Mouse (Mus musculus) layer of hippocampus, adult 9-10 months (tissue): ENCODE measurements around the gene Npw.
"Not testable (repeated sequence)": the region's sequence is repeated elsewhere in the genome, so short reads cannot be mapped to it uniquely, and the experiment has no call there.

Experiments
- DNase-seq: peaks from one replicate; pipeline ENCODE4 v3.0.0; 2022; ENCODE audit warnings: low spot score

The Npw gene

DNA sequence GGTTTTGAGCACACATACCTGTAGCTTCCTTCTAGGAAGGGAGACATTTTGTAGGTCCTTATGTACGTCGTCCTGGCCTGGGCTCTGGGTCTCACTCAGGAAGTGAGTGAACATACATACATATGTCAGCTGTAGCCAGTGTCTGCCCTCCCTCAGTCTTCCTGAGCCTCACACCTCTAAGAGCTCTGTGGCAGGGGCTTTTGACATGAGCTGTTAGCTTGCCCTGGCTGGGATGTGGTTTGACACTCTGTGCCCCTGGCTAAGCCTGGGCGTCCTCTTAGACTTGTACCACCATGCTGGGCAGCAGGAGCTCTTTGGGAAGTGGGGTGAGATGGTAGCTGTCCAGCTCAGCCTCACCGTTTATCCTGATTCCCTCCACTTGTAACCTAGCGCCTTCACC is 13.1 kb upstream of the Npw start:
- no peak for DNase-seq

DNA sequence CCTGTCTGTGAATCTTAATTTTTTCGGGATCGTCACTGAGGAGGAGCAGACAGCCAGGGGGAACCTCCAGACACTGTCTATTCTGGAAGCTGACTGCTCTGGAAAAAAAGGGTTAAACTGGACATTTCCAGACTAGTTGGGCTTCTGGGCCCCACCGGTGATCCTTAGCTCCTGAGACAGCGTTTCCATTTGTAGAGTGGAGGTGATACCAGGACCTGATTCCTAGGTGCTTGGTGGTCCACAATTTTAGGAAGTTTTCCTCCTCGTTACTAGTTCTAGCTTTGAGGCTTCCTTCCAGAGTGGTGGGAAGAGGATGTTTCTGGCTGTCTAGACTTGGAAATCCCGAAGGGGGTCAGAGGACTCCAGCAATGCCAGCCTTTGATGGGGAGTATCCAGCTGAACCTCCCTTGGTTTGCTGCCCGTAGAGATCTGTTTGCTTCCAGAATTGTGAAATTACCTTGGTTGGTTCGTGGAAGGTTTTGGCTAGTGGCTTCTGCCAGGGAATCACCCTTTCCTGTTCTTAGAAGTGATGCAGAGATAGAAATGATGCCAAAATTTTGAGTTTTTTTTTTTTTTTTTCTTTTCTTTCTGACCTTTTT is 12.1 kb upstream of the Npw start:
- DNase-seq, result no peak

DNA sequence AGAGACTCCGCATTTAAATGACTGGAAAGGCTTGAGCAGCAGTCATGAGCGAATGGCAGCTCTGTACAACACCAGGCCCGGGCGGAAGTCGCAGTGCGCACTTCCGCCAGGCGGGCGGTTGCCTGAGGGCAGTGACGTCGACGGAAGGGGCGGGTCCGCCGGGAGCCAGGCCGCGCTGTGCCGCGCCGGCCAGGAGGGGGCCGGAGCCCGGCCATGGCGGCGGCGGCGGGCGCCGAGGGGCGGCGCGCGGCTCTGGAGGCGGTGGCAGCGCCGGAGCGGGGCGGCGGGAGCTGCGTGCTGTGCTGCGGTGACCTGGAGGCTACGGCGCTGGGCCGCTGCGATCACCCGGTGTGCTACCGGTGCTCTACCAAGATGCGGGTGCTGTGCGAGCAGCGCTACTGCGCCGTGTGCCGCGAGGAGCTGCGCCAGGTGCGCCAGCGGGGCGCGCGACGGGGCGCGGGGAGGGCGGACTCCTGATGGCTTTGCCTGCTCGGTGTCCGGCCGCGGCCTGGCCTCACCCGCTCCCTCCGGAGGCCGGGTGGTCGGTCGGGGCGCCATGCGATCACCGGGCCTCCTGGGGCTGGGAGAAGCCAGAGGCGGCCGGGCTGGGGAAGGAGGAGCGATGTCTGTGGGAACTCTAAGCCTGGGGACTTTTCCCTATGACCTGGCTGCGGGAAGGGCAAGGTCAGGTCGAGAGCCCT is 11.4 kb upstream of the Npw start, which contains the start of gene Zfp598:
TSS of gene Zfp598 (plus strand) at position 143 of the 701 bp plus-strand sequence.
- peak; percentile 78 for DNase-seq

DNA sequence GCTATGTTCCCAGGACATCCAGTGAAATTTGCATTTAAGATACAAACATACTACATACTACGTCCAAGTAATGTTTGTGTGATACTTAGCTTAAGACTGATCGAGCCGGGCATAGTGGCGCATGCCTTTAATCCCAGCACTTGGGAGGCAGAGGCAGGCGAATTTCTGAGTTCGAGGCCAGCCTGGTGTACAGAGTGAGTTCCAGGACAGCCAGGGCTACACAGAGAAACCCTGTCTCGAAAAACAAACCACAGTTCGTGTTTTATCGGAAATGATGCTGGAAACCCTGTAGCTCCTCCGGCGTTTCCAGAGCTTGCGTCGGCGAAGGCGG is 10.9 kb upstream of the Npw start:
- DNase-seq, result not testable (repeated sequence)

DNA sequence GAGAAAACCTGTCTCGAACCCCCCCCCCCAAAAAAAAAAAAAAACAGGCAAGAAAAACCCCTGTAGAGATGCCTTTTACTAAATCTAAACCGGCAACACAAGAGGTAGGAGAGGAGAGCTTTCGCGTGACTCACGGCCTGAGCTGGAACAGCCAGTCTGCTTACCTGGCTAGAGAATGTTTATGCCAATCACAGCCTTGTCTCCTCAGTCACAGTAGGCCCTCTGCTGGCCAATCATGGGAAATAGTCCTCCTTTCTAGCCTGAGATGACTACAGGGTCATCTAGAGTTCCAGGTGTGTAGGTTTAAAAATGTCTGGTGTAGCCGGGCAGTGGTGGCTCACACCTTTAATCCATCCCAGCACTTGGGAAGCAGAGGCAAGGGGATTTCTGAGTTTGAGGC is 9.2 kb upstream of the Npw start:
- no peak for DNase-seq

DNA sequence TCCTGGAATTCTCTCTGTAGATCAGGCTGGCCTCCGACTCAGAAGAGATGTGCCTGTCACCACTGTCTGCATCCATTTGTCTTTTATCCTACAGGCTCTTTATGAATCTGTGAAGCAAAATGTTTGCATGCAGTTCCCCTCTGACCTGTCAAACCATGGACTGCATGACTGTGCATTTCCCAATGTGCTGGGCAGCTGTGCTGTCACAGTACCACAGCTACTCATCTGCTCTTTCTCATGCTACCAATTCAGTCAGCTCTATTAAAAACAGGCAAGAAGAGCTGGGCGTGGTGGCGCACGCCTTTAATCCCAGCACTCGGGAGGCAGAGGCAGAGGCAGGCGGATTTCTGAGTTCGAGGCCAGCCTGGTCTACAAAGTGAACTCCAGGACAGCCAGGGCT is 8.8 kb upstream of the Npw start:
- DNase-seq, result not testable (repeated sequence)

DNA sequence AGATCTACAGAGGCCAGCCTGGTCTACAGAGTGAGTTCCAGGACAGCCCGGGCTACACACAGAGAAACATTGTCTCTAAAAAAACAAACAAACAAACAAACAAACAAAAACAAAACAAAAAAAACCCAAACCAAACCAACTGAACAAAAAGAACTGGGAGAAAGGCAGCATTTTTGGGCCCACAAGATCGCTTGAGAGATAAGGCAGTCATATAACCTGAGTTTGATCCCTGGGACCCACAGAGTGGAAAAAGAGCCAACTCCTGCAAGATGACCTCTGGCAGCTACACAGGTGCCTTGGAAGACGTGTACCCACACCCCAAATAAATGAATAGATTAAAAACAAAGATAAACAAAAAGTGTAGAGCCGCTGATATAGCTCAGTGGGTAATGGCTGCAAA is 3.3 kb downstream of the Npw start:
- no peak for DNase-seq

DNA sequence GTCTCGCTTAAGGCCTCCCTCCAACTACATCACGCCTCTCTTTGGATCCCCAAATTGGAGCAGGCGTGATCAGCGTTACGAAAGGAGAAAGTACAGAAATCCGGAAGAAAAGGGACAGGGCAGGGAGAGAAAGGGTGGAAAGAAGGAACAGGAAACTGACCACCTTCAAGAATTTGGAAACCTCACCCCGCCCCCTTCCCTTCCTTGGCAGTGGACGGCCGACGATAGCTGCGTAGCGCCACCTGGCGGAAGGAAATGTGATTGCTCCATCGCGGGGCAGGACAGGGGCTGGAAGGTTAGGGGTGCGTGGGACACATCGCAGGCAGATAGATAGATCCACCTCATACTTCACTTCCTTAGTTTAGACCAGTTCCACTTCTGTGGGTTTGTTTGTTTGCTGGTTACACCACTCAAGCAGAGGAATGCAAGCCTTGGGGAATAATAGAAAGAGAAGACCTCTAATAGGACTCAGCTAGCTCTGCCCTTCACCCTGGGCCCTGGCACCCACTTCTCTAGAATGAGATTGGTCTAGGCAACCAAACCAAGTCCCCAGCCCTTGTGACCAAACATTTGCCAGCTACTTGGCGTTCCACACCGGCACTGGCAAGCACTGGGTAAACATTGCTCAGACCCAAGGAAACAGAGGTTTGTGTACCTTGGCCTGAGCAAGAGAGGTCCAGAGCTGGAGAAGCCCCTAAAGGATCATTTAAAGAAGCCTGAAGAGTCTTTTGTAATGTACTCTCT is 4.1 kb downstream of the Npw start:
- DNase-seq, result no peak

DNA sequence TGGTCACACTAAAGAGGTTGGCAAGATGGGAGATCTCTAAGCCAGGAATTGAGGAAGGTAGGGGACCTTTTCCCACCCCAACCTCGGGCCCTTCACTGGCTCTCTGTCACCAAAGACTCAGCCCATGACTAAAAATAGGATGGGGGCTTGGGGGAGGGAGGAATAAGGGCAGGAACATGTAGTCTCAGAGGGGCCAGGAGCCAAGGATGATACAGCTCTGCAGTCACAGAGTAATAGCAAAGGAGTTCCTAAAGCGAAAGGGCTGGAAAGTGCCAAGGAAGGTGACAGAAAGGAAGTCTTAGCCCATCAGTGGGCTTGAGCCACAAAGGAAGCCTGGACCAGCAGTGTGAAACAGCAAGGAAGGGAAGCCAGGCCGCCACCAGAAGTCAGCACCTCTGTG is 6.4 kb downstream of the Npw start:
- DNase-seq, result no peak

DNA sequence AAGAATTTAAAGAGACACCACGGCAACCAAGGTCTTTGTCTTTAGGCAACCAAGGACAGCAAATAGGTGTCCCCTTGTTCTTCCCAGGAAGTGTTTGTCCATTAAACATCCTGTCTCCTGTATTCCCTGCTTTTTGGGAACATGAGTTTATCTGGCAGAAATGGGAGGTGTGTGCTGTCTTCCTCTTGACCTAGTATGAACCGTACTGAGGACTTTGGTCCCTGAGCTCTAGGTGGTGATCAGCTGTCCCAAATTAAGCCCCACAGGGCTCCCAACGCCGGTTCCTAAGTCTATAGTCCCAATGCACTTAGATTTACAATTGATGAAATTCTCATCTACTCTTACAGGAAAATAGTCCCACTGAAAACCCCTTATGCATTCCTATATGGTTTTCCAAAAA is 7.5 kb downstream of the Npw start:
- DNase-seq, result no peak

DNA sequence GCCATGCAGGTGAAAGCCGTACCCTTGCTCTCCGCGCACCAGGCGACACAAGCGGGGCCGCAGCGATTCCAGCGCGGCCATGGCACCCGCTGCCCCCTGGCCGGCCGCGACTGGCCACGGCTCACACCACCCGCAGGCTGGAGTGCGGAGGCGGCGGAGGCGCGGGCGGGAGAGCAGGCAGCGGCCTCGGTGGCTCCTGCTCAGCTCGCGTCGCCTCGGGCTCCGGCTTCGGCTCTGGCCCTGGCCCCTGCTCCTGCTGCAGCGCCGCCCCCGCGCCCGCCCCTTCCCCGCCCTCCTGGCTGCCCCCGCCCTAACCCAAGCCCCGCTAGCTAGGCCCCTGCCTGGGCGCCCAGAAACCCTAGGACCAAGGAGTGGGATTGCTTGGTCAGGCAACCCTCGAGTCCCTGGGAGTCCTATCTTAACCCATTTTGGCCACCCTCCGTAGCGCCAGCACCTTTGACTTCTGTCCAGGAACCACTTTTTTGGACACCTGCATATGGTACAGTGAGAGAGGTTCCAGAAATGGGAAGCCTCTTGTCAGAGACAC is 8.1 kb downstream of the Npw start, which contains the start of gene Slc9a3r2:
TSS of gene Slc9a3r2 (minus strand) at position 258 of the 547 bp plus-strand sequence.
- DNase-seq, result no peak

DNA sequence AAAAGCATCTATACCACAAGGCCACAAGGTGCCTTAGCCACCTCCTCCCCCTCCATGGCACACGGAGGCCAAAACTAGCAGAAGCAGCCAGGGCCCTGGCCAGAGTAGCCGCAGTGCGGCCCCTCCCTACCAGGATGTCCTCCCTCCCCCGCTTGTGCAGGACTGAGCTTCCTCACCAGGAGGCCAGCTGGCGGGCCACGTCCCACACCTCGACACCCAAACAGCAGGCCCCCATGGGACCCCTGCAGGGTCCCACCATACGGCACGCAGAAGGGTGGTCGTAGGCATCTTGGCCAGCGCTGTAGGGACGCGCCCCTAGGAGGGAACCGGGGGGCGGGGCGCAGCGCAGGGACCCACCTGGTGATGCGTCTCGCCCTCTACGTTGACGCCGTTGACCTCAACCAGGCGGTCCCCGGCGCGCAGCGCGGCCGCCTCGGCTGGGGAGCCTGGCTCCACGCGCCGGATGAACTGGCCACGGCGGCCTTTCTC is 8.6 kb downstream of the Npw start:
- no peak for DNase-seq

DNA sequence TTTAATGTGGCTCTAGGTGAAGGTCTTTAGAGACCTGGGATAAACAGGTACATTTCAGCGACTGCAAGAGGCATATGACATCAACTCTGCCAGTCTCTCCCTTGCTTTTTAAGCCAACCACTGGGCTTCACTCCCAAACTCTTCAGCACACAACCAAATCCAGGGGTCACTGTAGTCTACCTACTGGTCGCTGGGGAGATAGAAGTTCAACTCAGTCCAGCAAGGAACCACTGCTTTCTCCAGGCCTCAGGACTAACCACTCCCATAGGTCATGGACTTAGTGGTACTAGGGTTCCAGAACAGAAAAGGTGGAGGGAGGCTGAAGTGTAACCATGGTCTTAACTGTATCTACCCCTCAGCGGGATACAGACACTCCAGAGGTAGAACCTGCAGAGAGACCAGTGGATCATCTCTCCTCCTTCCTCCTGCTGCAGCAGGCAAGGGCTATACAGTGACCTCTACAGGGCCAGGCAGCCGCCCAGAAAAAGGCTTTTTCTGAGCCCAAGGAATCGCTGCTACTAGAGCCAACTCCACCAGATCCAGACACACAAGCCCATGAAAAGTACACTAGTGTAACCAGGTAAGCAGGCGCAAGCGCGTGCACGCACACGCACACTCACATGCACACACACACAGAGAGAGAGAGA is 9.4 kb downstream of the Npw start:
- no peak for DNase-seq

DNA sequence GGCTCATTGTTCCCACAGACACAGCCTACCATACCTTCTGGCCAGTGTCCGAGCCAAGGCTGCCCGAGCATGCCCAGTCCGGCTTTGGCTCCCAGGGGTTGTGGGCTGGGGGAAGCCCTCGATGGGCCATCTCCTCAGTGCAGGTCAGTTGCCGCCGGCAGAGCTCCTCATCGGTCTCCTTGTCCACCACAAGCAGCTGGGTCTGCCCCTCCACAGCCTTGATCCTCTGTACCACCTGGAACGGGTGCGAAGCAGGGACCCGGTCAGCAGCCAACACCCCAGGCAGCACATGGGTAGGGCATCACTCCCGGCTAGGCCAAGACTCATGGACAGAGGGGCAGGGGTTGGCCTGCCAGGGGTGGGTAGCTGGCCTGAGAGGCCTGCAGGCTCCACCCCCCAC is 10.8 kb downstream of the Npw start:
- DNase-seq, result no peak

DNA sequence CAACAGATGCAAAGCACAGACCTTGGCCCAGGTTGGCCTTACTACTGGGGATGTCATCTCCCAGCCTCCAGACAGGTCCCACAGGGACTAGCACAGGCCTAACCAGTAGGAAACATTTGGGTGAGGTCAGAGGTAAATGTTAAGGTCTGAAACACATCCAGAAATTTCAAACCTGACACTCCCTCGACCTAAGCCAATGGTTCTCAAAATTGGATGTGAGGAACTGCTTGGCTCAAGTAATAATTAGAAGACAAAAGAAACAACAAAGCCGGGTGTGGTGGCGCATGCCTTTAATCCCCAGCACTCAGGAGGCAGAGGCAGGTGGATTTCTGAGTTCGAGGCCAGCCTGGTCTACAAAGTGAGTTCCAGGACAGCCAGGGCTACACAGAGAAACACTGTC is 11.9 kb downstream of the Npw start:
- no peak for DNase-seq

DNA sequence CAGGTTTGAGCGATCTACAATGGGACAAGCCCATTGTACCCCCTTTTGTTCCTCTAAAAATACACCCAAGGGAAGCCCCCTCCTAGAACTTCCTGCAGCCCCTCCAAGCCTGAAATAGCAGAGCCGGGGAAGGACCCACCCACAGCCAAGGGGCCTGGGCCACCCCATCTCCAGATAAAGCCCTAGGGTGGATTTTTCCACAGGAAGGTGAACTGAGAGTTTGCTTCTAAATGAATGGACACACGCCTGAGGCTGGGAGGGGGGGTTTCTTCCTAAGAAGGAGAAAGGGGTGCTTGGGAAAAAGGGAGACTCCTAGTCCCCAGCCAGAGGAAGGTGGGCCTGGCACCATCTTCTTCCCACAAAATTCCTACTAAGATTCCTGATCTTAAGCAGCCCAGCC is 12.3 kb downstream of the Npw start:
- DNase-seq, result no peak

DNA sequence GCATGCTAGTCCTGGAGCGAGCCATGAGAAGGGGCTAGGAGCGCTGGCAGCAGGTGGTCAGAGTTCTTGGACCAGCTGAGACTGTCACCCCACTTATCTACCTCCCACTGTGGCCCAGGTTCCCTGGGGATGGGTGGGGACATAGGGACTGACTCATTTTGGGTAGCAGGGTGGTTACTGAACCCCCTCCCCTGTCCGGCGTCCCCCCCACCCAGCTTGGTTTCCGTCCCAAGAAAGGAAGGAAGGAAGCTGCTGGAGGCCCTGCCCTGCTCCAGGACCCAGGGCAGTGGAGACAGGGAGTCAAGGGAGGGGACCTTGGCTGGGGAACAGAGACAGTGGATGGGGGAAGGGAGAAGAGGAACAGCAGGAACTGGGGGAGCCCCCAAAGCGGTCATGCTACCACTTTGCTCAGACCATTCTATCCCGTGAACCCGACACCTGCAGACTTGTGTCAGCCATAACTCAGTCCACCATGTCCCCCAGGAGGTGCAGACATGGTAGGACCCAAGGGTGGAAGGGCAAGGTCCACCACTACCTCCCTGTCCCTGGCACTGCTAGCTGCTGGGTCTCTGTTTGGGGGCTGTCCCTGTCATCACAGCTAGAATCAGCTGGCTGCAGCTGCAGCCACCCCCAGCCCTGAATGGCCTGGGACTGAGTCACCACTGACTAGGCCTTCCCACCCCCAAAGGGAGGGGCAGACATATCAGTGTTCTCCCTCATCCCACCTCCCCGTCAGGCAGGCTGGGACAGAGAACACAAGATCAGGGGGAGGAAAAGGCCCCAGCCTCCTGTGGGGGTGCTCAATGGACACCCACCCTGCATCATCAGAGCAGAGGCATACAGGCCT is 13.2 kb downstream of the Npw start:
- no peak for DNase-seq

DNA sequence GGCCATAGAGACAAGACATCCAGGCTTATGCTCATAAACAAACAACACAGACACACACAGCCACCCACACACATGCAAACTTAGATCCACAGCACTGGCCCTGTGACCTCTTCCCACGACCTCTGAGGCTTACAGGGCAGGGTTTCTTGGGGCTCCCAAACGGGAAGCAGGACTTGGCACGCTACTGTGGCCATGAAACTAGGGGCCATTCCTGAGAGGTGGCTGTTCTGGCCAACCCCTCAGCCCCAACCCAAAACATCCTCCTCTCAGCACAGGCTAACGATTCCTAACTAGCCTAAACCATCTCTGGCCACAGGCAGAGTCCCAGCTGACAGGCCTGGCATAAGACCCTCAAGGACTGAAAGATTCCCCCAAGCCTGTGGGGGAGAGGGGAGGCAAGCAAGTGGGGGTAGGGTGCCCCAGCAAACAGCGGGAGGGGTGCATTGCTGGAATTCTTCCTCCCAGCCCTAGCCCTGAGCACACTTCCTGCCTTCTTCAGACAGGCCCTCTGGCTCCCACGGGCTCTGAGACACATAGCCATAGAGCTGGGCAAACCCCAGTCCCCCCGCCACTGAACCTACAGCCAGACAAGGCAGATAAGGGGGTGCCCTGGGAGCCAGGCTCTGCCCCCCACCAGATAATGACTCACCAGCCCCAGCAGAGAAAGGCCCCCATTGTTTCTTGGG is 14.1 kb downstream of the Npw start:
- DNase-seq, result no peak

DNA sequence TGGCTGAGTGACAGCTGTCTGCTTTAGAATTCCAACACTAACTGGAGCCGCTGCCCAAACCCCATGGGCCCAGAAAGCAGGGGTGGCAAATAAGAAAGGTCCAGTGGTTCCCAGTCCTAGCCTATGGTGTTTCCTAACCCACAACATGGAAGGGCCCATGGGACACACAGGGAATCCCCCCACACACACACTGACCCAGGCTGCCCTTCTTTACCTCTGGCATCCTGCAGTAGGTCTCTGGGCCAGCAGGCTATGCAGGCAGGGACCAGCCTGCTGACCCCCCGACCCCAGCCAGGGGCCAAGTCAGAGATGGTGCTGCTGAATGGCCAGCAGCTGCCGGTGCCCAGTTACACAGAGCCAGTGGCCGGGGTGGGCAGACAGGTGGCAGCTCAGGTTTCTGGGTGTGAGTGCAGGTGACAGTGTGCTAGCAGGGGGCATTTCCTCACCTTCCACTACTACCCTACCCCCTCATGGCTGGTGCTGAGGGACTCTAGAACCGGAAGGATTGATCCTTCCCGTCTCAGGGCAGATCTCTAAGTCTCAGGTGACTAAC is 15.4 kb downstream of the Npw start:
- DNase-seq, result no peak

DNA sequence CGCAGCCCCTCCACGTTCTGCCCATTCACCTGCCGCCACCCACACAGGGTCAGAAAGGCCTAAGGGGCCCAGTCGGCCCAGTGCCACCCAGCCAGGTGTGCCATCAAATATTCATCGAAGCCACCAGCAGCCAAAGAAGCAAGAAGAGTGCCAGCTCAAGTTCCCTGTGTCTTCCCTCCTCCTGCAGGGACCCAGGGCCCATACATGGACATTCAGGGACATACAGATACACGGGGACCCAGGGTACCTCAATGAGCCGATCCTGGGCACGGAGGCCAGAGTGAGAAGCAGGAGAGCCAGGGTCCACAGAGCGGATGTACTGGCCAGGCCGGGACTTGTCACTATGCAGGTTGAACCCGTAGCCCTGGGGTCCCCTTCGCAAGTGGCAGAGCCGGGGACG is 16.3 kb downstream of the Npw start:
- DNase-seq, result no peak

DNA sequence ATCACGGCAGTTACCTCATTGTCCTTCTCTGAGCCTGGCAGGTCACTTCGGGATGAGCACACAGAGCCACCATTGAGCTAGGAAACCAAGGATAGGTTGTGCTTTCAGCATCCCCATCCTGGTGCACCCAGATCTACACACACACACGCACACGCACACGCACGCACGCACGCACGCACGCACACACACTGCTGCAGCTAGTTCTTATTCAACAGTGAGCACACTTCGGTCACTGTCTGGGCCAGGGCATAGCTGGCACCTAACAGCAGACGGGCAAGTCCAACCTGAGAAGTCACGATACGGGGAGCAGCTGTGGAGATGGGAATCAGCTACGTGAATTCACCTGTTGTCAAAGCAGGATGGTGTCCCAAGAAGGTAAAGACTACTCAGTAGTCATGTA is 17.7 kb downstream of the Npw start:
- no peak for DNase-seq
